Mouse (Mus musculus): ENCODE data around the gene Sdk1. TPM values are rescaled to one million over a fixed set of nuclear protein-coding genes. Genes with fewer than 3 reads are reported as not detected.

Sdk1 gene
- polyA plus RNA-seq, 1 experiment from 2014 or later, result 0.71 TPM

DNA sequence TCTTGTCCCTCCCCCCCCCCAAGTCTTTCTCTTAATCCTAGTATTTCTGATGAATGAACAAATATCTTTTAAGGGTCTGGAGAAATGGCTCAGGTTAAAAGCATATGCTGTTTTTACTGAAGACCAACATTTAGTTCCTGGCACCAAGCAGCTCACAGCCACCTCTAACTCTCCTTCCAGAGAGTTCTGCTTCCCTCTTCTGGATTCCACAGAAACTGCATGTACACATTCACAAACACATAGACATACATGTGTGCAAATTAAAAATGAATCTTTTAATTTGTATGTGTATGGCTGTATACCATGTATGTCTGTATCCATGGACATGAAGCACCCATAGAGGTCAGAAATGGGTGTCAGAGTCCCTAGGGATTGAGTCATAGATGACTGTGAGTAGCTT, 968.6 kb downstream of the Sdk1 start:
- no peak for ATAC-seq
- no peaks in the 10 kb centered on the region for H3K9me3 ChIP-seq (replicated peaks)
- no peak overlapping the region for H3K27ac ChIP-seq
- no peaks in the 10 kb centered on the region for H3K36me3 ChIP-seq (ENCODE audit: poor library complexity, severe bottlenecking)
- H3K4me1 ChIP-seq, result no peaks in the 10 kb centered on the region
- no peak overlapping the region for H3K9ac ChIP-seq
- H3K4me3 ChIP-seq, result no peak overlapping the region
- H3K4me2 ChIP-seq, result no peak overlapping the region
- H3K27me3 ChIP-seq, result no peaks in the 10 kb centered on the region

DNA sequence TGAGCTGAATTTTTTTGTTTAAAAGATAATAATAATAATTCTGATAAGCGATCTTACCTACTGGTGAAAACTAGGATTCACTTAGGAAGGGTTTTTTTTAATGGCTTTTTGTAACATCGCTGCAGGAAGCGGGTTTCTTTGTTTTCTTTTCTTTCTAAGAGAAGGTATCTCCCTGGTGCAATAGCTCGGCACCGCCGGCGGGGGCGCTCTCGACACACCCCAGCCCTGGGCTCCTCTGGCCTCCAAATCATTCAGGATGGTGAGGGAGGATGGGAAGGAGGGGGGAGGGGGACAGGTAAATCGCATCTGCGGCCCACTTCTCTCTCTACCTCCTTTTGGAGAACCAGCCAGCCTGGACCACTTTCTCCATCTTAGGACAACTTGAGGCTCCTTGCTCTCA, 971.0 kb downstream of the Sdk1 start:
- no peak overlapping the region for H3K9ac ChIP-seq
- H3K4me2 ChIP-seq, result no peak overlapping the region
- H3K36me3 ChIP-seq (ENCODE audit: poor library complexity, severe bottlenecking), result no peaks in the 10 kb centered on the region
- H3K4me1 ChIP-seq, result no peaks in the 10 kb centered on the region
- no peaks in the 10 kb centered on the region for H3K27me3 ChIP-seq
- no peak overlapping the region for H3K27ac ChIP-seq
- 67% methylated on average over 11 of the region's 11 CpGs for WGBS
- H3K4me3 ChIP-seq, result no peak overlapping the region
- H3K9me3 ChIP-seq (replicated peaks), result no peaks in the 10 kb centered on the region
- no peak for ATAC-seq

DNA sequence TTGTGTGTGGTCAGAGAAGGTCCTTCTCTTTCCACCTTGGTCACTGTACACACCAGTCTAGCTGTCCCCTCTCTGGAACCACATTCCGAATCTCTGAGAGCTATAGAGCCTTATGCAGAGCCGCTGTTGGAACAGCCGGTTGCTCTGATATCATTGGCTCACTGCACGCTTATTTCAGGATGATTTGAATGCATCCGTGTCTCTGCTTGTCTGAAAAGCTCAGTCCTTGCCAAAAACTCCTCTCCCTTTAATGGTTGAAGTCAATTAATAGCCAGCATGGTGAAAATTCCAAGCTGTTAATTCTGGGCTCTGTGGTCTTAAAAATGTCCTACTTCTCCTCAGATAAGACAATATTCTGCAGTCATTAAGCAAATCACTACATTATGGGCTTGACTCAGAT, 974.7 kb downstream of the Sdk1 start:
- 0 out of 2 replicates have a peak overlapping the region, but pooled peaks have one; percentile 12 for H3K27ac ChIP-seq
- H3K4me3 ChIP-seq, result no peak overlapping the region
- no peaks in the 10 kb centered on the region for H3K27me3 ChIP-seq
- WGBS, result 74% methylated on average over 5 of the region's 5 CpGs
- no peaks in the 10 kb centered on the region for H3K4me1 ChIP-seq
- peaks cover 6% of the 10 kb centered on the region; the same call in 1 of the 2 replicates for H3K9me3 ChIP-seq (replicated peaks)
- H3K36me3 ChIP-seq (ENCODE audit: poor library complexity, severe bottlenecking), result no peaks in the 10 kb centered on the region
- H3K9ac ChIP-seq, result no peak overlapping the region
- no peak overlapping the region for H3K4me2 ChIP-seq
- no peak for ATAC-seq

DNA sequence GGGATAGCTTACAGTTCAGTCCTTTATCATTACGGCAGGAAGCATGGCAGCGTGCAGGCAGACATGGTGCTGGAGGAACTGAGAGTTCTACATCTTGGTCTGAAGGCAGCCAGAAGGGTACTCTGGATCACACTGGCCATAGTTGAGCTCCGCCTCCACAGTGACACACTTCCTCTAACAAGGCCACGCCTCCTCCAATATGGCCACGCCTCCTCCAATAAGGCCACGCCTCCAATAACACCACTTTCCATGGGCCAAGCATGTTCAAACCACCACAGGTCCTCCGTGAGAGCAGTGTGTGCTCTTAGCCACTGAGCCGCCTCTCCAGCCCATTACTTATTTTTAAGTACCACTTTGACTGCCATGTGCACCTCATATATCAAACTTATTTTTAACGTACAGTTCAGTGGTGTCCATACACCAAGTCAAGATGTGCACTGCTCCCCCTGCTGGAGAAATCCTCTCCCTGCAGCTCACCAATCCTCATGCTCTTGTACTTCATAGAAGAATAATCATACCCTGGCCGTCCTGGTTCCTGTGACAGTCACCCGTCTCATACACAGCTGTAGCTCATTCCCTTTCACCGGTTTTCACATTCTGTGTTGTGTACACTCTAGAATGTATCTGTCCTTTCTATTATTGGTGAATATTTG, 979.7 kb downstream of the Sdk1 start:
- ATAC-seq, result no peak
- H3K4me1 ChIP-seq, result no peaks in the 10 kb centered on the region
- no peaks in the 10 kb centered on the region for H3K27me3 ChIP-seq
- peaks cover 7% of the 10 kb centered on the region; the same call in 1 of the 2 replicates for H3K9me3 ChIP-seq (replicated peaks)
- no peak overlapping the region for H3K4me2 ChIP-seq
- no peak overlapping the region for H3K4me3 ChIP-seq
- H3K9ac ChIP-seq, result no peak overlapping the region
- H3K36me3 ChIP-seq (ENCODE audit: poor library complexity, severe bottlenecking), result no peaks in the 10 kb centered on the region
- H3K27ac ChIP-seq, result no peak overlapping the region
- 95% methylated on average over 12 of the region's 12 CpGs for WGBS

DNA sequence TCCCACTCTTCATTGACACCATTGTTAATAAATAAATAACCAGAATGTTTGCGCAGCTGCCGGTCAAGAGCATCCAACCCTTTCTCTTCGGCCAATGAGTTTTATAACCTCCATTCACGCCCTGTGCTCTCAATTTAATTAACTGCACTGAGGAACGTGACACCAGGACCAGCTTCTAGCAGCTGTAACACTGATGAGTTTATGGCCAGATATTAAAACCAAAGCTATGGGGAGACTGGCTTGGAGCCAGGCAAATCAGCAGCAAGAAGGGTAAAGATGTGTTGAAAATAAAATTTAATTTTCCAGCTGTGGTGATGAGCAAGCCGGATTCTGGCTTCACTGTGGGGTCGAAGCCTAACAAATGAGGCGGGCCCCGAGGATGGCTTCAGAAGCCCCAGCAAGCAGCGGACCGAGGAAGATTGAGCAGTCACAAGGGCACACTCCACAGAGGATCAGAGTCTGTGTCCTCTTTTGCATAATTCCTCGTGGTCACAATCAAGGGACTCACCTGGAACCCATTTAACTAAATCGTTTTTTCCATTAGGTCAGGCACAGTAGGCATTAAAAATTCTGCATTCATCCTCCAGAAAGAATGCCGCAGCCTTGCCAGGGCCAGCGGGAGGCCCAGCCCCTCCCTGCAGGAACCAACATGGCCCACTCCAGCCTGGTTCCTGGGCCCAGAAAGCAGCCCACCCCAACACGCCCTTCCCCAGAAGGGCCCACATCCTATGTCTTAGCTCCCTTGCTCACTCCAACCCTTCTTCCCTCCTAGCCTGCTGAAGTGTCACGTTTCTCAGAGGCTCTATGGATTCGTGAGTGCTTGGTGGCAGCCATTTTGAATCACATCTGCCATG, 987.9 kb downstream of the Sdk1 start:
- H3K36me3 ChIP-seq (ENCODE audit: poor library complexity, severe bottlenecking), result no peaks in the 10 kb centered on the region
- H3K4me2 ChIP-seq, result no peak overlapping the region
- H3K27me3 ChIP-seq, result no peaks in the 10 kb centered on the region
- no peaks in the 10 kb centered on the region for H3K9me3 ChIP-seq (replicated peaks)
- H3K9ac ChIP-seq, result no peak overlapping the region
- H3K27ac ChIP-seq, result no peak overlapping the region
- WGBS, result 78% methylated on average over 18 of the region's 18 CpGs
- ATAC-seq, result no peak
- H3K4me1 ChIP-seq, result no peaks in the 10 kb centered on the region
- H3K4me3 ChIP-seq, result no peak overlapping the region

DNA sequence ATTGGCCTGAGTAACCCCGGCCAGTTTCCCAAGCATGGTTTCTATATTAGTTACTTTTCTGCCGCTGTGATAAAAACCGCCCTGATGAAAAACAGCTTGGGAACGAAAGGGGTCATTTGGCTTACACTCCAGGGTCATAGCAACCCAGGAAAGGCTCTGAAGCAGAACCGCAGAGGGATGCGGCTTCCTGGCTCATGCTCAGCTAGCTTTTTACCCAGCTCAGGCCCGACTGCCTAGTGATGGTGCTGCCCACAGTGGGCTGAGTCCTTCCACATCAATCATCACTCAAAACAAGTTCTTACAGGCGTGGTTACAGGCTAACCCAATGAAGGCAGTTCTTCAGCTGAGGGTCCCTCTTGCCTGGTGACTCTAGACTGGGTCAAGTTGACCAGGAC, 988.5 kb downstream of the Sdk1 start:
- Histone ChIP-seq H3K9ac (no peak overlapping the region), H3K27me3 (no peaks in the 10 kb centered on the region), H3K27ac (no peak overlapping the region), H3K4me2 (no peak overlapping the region), H3K4me1 (no peaks in the 10 kb centered on the region), H3K4me3 (no peak overlapping the region), H3K9me3 (replicated peaks) (no peaks in the 10 kb centered on the region), H3K36me3 (ENCODE audit: poor library complexity, severe bottlenecking) (no peaks in the 10 kb centered on the region)
- no peak for ATAC-seq
- WGBS, result 90% methylated on average over 8 of the region's 8 CpGs

DNA sequence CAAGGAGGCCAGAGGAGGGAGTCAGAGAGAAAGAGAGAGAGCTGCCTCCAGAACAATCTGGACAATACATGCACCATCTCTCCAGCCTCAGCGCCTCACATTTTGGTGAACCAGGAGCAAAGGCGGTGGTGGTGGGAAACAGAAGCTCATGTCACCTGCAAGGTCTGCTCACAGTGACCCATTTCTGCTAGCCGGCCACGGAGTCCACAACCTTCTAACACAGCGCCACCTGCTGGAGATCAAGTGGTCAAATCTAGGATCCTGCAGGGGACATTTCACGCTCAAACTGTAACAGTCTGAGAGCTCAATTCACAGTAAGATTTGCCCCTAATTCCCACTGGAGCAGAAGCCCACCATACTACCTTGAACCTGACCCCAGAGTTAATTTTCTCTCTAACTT, 999.0 kb downstream of the Sdk1 start:
- Histone ChIP-seq H3K4me1 (no peaks in the 10 kb centered on the region), H3K9me3 (replicated peaks) (peaks cover 6% of the 10 kb centered on the region; the same call in 1 of the 2 replicates), H3K9ac (no peak overlapping the region), H3K4me3 (no peak overlapping the region), H3K4me2 (no peak overlapping the region), H3K27me3 (no peaks in the 10 kb centered on the region), H3K36me3 (ENCODE audit: poor library complexity, severe bottlenecking) (no peaks in the 10 kb centered on the region), H3K27ac (no peak overlapping the region)
- ATAC-seq, result no peak
- 92% methylated on average over 6 of the region's 6 CpGs for WGBS

DNA sequence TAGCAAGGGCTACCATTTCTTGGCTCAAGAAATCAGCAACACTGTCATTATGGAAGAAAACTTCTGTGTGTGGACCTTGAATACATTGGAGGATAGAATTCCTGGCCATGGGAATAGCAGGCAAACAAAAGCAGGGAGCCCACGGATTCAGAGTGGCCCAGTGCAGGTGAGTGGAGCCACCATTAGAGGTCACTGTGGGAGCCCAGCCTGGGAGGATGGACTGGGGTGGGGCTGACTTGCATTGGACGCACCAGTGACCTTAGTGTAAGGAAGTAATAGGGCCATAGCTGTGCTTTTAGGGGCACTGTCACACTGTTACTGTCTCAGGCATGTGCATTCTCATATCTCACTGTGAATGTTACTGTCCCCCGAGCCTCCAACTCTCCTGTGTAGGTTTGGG, 1001.3 kb downstream of the Sdk1 start:
- no peaks in the 10 kb centered on the region for H3K27me3 ChIP-seq
- ATAC-seq, result no peak
- H3K27ac ChIP-seq, result no peak overlapping the region
- WGBS, result 52% methylated on average over 3 of the region's 3 CpGs
- no peak overlapping the region for H3K4me2 ChIP-seq
- H3K4me1 ChIP-seq, result no peaks in the 10 kb centered on the region
- peaks cover 12% of the 10 kb centered on the region; the same call in 1 of the 2 replicates for H3K9me3 ChIP-seq (replicated peaks)
- H3K4me3 ChIP-seq, result no peak overlapping the region
- H3K9ac ChIP-seq, result no peak overlapping the region
- H3K36me3 ChIP-seq (ENCODE audit: poor library complexity, severe bottlenecking), result no peaks in the 10 kb centered on the region

DNA sequence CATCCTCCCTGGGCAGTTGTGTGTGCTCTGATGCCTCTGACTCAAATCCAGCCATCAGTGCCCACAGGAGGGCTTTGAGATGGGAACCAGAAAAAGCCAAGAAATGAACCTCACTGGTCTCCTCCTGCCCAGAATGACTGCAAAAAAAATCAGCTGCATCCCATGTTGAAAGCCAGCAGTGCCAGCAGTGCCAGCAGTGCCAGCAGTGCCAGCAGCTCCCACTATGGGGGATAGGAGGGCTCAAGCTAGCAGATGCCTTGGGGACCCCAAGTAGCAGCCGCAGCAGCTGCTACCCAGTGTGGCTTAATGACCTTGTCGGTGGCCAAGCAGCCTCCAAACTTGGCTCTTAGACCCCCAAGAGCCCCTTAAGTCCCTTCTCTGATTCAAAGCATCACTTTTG, 1001.8 kb downstream of the Sdk1 start:
- Histone ChIP-seq H3K27me3 (no peaks in the 10 kb centered on the region), H3K9ac (no peak overlapping the region), H3K4me3 (no peak overlapping the region), H3K36me3 (ENCODE audit: poor library complexity, severe bottlenecking) (no peaks in the 10 kb centered on the region), H3K9me3 (replicated peaks) (peaks cover 12% of the 10 kb centered on the region; the same call in 1 of the 2 replicates), H3K4me1 (no peaks in the 10 kb centered on the region), H3K4me2 (no peak overlapping the region), H3K27ac (no peak overlapping the region)
- WGBS, result 100% methylated on average over 2 of the region's 2 CpGs
- no peak for ATAC-seq

DNA sequence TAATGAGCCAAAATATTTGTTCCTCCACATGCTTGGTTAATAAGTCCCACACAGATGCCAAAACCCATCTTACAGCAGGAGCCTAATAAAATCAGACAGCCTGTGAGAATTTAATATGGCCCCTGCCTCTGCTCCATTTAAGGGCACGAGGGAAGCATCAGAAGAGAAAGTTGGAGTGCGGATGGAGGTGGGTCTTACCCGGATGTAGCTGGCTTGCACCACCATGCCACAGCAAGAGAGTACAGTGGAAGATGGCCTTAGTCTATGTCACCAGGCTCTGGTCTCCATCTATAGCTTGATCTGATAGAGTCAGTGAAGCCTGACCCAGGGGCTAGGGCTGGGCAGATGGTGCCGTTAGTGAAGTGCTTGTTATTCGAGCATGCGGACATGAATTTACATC, 1014.9 kb downstream of the Sdk1 start:
- Histone ChIP-seq H3K27me3 (no peaks in the 10 kb centered on the region), H3K9me3 (replicated peaks) (no peaks in the 10 kb centered on the region), H3K36me3 (ENCODE audit: poor library complexity, severe bottlenecking) (no peaks in the 10 kb centered on the region), H3K4me2 (no peak overlapping the region), H3K9ac (no peak overlapping the region), H3K4me3 (no peak overlapping the region), H3K4me1 (no peaks in the 10 kb centered on the region), H3K27ac (no peak overlapping the region)
- ATAC-seq, result no peak
- WGBS, result 79% methylated on average over 6 of the region's 6 CpGs

DNA sequence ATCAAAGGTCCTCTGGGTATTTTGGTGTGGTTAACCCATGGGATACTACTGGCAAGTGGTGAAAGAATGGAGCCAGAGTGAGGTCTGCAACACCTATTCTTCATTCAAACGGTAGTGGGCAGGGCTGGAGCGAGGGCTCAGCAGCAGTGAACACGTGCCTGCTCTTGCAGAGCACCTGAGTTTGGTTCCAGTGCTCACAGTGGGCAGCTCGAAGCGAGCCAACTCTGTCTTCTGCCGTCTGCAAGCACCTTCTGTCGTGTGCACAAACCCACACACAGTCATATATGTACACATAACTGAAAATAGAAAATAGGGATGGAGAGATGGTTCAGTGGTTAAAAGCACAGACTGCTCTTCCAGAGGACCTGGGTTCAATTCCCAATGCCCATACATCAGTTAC, 1017.4 kb downstream of the Sdk1 start:
- H3K4me3 ChIP-seq, result no peak overlapping the region
- no peak overlapping the region for H3K9ac ChIP-seq
- H3K4me2 ChIP-seq, result no peak overlapping the region
- H3K4me1 ChIP-seq, result no peaks in the 10 kb centered on the region
- no peak overlapping the region for H3K27ac ChIP-seq
- no peak for ATAC-seq
- no peaks in the 10 kb centered on the region for H3K36me3 ChIP-seq (ENCODE audit: poor library complexity, severe bottlenecking)
- no peaks in the 10 kb centered on the region for H3K9me3 ChIP-seq (replicated peaks)
- H3K27me3 ChIP-seq, result no peaks in the 10 kb centered on the region
- WGBS, result 83% methylated on average over 7 of the region's 7 CpGs

DNA sequence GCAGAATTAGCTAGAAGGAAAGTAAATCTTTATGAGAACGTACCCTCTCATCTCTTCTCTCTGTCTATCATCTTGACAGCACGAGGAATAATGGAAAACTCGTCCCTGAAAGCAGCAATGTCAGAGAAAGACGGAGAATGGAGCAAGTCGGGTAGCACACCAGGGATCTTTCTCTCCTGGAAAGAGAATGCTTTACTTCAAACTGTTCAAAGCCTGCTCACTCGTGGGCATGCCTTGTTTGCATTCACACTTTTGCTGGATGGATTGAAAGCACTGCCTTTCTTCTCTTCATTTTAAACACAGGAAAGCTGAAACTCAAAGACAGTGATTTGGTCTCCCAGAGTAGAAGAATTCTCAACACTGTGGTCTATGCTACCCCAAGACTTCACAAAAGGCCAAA, 1020.8 kb downstream of the Sdk1 start:
- Histone ChIP-seq H3K4me2 (no peak overlapping the region), H3K27me3 (no peaks in the 10 kb centered on the region), H3K36me3 (ENCODE audit: poor library complexity, severe bottlenecking) (no peaks in the 10 kb centered on the region), H3K9me3 (replicated peaks) (0 out of 2 replicates have a peak, but pooled peaks cover 5% of the 10 kb centered on the region), H3K27ac (no peak overlapping the region), H3K9ac (no peak overlapping the region), H3K4me1 (no peaks in the 10 kb centered on the region), H3K4me3 (no peak overlapping the region)
- no peak for ATAC-seq
- WGBS, result 46% methylated on average over 6 of the region's 6 CpGs
